Mouse (Mus musculus): ENCODE results near the gene Mfsd4b4. TPM values are rescaled to one million over a fixed set of nuclear protein-coding genes. Genes with fewer than 3 reads are reported as not detected.
"Not testable (repeated sequence)": the region's sequence is repeated elsewhere in the genome, so short reads cannot be mapped to it uniquely, and the experiment has no call there.

Mfsd4b4 gene
- 1 to 10 TPM; 1.6 to 2.3 TPM for total RNA-seq (2021)
- long read RNA-seq, experiment 1, partial matches to known transcripts = 0 of 2 reads
- long read RNA-seq, experiment 1, other reads (novel, unspliced or antisense) = 1 of 2 reads
- long read RNA-seq, experiment 2, partial matches to known transcripts = 0 of 3 reads
- long read RNA-seq, experiment 2, other reads (novel, unspliced or antisense) = 1 of 3 reads

DNA sequence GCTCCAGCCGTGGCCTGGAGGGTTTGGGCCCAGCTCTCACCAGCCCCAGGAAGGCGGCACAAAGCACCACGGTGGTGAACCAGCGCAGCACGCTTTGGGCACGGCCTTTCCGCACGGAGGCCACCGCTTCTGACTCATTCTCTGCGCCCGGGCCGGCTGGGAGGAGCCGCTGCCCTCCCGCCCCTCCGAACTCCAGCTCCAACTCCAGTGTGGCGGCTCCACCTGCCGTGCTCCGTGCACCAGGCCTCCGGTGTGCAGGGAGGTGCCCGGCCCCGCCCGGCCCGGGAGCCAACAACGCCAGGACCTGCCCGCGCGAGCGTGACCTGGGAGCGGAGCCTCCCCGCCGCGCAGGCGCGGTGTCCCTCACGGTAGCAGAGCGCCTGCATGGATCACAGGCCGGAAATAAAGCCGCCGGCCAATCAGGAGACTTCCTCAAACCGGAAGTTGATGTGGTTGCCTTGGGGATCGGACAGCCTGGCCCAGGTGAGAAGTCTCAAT, at the start of gene Mfsd4b4:
Gene Mfsd4b4 (minus strand): TSS at position 365 of the 498 bp plus-strand sequence.
- intact Hi-C loops (cut with DNase I; ENCODE audit: low total_unique reads) = no loop called here
- peak; percentile 88 for DNase-seq

DNA sequence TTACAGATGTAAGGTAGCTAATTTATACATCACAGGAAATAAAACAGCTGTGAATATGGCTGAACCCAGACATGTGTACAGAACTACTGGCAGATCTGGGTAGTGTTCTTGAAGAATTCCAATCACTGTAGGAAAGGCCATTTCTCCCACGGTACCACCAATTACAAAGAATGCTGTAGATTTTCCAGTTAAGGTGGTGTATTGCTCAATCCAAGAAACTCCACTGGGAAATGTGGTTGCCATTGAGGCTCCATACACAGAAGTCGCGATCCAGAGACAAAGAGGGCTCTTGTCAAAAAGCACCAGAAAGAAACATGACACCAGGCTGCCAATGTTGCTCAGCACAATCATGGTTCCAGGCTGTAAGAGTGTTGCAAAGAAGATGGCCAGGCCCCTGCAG, 48.2 kb upstream of the Mfsd4b4 start:
- DNase-seq; intact Hi-C loops (cut with DNase I; ENCODE audit: low total_unique reads): not testable (repeated sequence)

DNA sequence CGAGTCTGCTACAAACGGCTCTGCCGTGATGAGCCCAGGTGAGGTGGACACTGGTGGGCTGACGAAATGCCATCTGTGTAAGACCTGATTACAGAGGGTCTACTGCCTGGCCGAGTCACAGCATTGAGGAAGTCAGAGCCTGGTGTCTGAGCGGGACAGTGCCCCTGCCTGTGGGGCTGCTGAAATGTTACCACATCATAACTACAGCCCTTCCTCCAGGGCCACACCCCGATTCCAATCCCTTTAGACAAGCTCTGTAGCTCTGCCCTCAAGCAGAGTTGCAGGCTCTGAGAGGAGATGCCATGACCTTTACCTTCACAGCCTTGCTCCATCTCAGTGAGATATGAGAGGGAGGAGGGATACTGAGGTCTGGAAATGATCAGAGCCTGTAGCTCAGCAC, 37.5 kb upstream of the Mfsd4b4 start:
- intact Hi-C loops (cut with DNase I; ENCODE audit: low total_unique reads) = no loop called here
- DNase-seq = no peak

DNA sequence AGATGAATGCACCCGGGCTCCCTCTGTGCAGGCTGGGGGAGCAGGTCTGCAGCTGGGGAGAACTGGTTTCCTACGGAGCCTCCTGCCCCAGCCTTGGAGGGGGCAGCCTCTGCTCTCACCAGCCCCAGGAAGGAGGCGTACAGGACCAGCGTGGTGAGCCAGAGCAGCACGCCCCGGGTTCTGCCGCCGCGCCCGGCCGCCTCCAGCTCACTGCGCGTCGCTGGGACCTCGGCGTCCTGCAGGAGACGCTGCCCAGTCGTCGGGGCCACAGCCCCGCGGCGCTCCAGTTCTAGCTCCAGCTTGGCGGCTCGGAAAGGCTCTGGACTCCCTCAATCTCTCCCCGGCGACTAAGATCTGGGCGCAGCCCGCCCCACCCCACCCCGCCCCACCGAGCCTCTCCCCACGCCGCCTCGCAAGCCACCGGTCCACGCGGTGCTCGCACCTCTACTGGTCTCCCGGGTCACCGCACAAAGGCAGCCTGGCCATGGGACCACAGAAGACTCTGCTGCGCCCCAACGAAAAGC, 27.6 kb upstream of the Mfsd4b4 start, which contains the start of gene Mfsd4b2:
Gene Mfsd4b2 (minus strand): TSS at position 308 of the 524 bp plus-strand sequence.
- intact Hi-C loops (cut with DNase I; ENCODE audit: low total_unique reads) = no loop called here
- DNase-seq = peak; percentile 29

DNA sequence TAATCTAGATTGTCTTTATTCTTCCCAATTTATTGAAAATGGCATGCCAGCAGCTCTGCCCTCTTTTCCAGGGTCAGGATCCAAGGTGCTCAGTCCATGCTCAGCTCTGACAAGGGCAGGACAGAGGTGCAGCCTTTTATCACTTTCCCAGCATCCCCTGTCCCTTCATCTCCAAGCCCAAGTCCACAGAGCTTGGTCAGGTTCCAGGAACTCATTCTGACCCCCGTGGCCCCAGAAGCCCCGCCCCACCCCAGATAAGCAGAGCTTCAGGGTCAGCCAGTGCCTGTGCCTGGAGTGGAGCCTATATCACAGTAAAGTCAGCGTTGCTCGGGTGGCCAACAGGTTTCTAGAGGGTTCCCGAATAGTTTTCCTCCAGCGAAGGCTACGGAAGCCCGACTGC, 25.5 kb upstream of the Mfsd4b4 start:
- DNase-seq; intact Hi-C loops (cut with DNase I; ENCODE audit: low total_unique reads): not testable (repeated sequence)

DNA sequence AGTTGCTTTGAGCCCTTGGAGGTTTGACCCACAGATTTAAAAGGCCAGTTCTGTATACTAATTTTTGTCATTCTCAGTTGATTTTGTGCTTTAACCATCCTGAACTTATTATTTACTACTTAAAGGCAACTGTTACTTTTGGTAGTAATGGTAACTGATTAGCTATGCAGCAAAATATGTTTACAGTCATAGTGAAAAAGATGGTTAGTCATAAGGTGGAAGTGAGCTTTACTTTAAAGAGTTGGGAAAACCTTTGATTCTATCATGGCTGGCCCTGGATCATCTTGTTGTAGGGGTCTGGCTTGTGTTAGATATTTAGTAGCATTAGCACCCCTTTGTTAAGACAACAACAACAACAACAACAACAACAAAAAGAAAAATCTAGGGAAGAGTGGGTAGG, 13.6 kb upstream of the Mfsd4b4 start:
- DNase-seq = no peak
- intact Hi-C loops (cut with DNase I; ENCODE audit: low total_unique reads) = no loop called here

GRCm38 (mm10) chr10:39908768-39909441, 9.9 kb upstream of the Mfsd4b4 start:
- intact Hi-C loops (cut with DNase I; ENCODE audit: low total_unique reads) = no loop called here

DNA sequence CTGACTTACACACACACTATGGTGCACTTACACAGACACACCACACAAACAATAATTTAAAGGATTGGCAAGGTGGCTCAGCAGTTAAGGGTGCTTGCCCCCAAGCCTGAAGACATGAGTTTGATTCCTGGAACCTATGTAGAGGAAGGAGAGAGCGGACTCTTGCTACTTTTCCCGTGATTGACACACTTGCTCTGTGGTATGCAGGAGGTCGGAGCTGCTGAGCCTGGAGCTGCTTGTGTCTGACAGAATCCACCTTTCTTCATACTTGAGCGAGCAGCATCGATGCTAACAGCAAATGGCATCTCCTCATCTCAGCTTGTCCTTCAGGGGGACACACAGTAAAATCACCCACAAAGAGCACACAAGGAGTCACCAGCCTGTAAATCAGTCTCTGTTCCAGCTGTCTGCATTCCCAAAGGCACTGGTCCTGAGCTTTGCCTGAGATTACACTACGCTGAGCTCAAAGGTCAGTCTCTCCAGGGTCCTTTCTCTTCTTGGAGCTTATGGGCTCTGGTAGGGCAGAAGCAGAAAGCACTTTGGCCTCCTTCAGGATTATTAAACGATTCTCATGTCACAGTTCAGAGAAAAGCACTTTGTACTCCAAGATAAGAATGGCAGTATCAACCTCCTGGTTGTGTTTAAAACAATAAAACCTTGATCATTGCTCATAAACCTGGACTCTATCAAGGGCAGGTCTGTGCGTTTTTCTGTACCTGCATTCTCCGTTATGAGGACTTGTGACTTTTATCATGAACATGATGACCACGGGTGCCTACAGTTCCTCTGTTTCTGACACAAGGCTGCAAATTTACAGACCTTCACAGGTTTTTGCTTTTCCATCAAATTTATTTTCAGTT, 8.0 kb upstream of the Mfsd4b4 start:
- intact Hi-C loops (cut with DNase I; ENCODE audit: low total_unique reads) = no loop called here
- no peak for DNase-seq

More at GRCm38 (mm10) chr10:39908768-39909441, 9.9 kb upstream of the Mfsd4b4 start:
- no peak for DNase-seq

GRCm38 (mm10) chr10:39904191-39904590, 5.2 kb upstream of the Mfsd4b4 start:
- intact Hi-C loops (cut with DNase I; ENCODE audit: low total_unique reads) = no loop called here
- no peak for DNase-seq

- no peak for DNase-seq
- intact Hi-C loops (cut with DNase I; ENCODE audit: low total_unique reads) = no loop called here
These were observed 2.5 kb downstream of the Mfsd4b4 start for GRCm38 (mm10) chr10:39896503-39896902.

DNA sequence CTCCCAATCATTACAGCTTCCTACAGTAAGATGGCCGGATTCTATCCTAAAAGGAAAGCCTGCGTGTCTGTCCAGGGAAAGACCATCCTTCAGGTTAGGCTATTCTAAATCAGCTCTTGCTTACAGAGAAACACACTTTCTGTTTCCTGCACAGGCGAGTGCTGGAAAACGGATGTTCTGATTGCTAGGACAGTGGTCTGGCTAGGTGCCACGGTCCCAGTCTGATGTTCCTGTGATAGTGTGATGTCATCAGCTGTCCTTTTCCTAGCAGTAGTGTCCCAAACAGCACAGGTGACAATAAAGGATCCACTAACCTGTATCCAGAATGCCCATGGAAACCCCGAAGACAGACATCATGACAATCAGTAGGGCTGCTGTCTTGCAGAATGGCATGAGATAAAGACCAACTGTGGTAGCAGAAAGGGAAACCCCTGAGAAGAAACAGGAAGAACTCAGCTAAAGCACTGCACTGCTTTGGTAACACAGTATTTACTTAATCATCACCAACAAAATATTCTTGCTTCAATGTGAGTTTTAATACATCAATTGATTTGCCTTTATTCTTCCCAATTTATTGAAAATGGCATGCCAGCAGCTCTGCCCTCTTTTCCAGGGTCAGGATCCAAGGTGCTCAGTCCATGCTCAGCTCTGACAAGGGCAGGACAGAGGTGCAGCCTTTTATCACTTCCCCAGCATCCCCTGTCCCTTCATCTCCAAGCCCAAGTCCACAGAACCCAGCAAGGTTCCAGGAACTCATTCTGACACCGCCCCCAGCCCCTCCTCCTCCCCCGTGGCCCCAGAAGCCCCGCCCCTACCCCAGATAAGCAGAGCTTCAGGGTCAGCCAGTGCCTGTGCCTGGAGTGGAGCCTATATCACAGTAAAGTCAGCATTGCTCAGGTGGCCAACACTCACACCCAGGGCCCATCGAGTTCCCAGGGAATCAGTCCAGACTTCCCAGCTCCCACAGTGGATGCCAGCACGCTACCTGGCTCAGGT, 5.0 kb downstream of the Mfsd4b4 start:
- DNase-seq = no peak

DNA sequence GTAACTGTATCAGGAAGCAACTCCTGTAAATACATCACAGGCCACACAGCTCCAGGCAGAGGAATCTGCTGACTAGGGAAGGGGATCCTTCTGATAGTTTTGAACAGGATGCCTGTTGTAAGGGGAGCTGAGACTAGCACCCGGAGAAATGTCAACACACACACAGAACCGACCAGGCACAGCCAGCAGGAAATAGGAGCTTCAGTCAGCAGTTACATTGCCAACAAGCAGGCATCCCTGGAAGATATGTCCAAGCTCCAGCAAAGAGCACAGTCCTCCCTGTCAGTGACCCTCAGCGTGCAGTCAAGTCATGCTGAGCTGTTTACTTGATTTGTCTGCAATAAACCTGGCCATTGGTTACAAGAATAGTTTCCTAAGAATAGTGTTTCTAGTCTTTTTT, 10.4 kb downstream of the Mfsd4b4 start:
- no peak for DNase-seq
- intact Hi-C loops (cut with DNase I; ENCODE audit: low total_unique reads) = no loop called here

More for the DNA sequence above, 5.0 kb downstream of the Mfsd4b4 start:
- intact Hi-C loops (cut with DNase I; ENCODE audit: low total_unique reads) = no loop called here

DNA sequence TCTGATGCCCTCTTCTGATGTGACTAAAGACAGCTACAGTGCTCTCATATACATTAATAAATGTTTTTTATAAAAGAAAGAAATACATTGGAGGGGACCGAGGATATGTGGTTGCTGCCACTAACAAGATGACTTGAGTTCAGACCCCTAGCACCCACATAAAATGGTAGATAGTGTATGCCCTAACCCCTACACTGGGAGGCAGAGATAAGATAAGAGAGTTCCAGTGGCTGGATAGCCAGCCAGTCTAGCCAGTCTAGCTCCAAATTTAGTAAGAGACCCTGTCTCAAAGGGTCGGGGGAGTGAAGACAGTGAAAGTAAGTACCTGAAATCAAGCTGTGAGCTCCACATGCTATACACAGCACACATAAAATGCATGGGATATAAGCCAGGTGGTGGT, 33.5 kb downstream of the Mfsd4b4 start:
- no peak for DNase-seq
- intact Hi-C loops (cut with DNase I; ENCODE audit: low total_unique reads) = no loop called here

DNA sequence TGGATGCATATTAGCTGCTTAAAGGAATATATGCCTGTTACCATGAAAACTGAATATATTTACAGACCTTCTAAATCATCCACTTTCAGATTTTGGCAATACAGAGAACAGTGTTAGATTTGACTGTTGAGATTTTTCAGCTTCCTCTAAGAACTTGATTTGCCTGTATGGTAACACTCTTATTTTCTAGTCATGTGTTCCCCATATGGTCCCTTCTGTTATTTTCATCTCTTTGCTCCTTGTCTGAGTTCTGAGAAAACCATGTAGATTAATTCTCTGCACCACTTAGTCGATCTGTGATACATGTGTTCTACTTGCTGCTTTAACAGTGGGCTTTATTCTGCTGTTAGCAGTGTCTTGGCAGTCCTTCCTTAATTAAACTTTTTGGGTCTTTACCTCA, 56.4 kb downstream of the Mfsd4b4 start:
- no peak for DNase-seq
- intact Hi-C loops (cut with DNase I; ENCODE audit: low total_unique reads) = no loop called here

Other genes with a start within 250 kb of the Mfsd4b4 start
- gene Rev3l, start 167.1 kb downstream of the Mfsd4b4 start, total RNA-seq (2021) = 10 to 100 TPM; 36.3 to 40.9 TPM
- gene Mfsd4b2, start 27.7 kb upstream of the Mfsd4b4 start, total RNA-seq (2021) = under 1 TPM; 0.16 to 0.20 TPM
- 1 to 10 TPM; 3.0 to 6.2 TPM for gene Mfsd4b3, start 60.9 kb upstream of the Mfsd4b4 start, total RNA-seq (2021)
- under 1 TPM; 0.37 to 0.38 TPM for gene Mfsd4b5, start 87.4 kb upstream of the Mfsd4b4 start, total RNA-seq (2021)
- under 1 TPM; 0.39 to 0.60 TPM for gene Mfsd4b1, start 126.0 kb upstream of the Mfsd4b4 start, total RNA-seq (2021)
- gene Slc16a10, start 243.0 kb upstream of the Mfsd4b4 start, total RNA-seq (2021) = 10 to 100 TPM; 30.0 to 33.6 TPM